Mouse (Mus musculus): ENCODE results near the gene Bgn. TPM values are rescaled to one million over a fixed set of nuclear protein-coding genes. Genes with fewer than 3 reads are reported as not detected.

The Bgn gene
- polyA plus RNA-seq, 1 experiment from 2014 or later, result 43.0 TPM

DNA sequence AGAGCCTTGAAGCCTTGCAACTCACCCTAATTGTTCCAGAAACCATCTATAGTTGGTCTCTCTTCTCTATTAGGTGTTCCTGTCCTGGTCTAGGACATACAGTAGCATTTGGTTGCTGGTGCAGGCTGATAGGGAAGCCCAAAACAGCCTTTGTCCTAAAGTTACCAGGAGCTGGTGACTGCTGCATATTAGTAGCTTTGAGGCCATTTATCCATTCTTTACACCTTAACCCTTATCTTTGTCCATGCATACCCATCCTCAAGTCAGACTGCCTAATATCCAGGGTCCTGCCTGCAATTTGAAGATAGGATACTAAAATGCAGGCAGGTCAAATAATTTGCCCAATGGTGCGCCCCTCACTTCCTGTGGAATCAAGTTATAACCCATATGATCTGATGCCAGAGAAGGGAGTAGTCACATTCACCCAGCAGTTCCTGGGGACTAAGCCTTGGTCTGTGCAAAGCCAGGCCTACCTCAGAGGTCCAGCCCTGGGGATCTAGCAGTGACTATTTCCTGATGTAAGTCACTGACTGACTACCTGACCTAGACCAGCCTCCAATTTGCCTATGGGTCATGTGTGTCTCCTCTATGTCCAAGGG, 7.6 kb upstream of the Bgn start:
- H3K4me2 ChIP-seq (replicated peaks; ENCODE audit: low read depth), result no peak overlapping the region
- H3K9ac ChIP-seq (ENCODE audit: low read depth, low read length), result no peak overlapping the region
- no peaks in the 10 kb centered on the region for H3K36me3 ChIP-seq (ENCODE audit: control insufficient read depth, insufficient read depth)
- ATAC-seq, result no peak
- no peaks in the 10 kb centered on the region for H3K27me3 ChIP-seq (replicated peaks; ENCODE audit: control insufficient read depth, insufficient read depth, low read length)
- 76% methylated on average over 1 of the region's 1 CpGs for WGBS
- TF ChIP-seq CTCF (IDR thresholded peaks at IDR 0.05; ENCODE audit: low read depth), result no peak
- H3K27ac ChIP-seq (ENCODE audit: low read depth, low read length), result no peak overlapping the region
- no peak overlapping the region for H3K4me3 ChIP-seq (ENCODE audit: low read depth, low read length)
- no peaks in the 10 kb centered on the region for H3K4me1 ChIP-seq (replicated peaks; ENCODE audit: control insufficient read depth, insufficient read depth, low read length)
- no peaks in the 10 kb centered on the region for H3K9me3 ChIP-seq (ENCODE audit: control insufficient read depth)

DNA sequence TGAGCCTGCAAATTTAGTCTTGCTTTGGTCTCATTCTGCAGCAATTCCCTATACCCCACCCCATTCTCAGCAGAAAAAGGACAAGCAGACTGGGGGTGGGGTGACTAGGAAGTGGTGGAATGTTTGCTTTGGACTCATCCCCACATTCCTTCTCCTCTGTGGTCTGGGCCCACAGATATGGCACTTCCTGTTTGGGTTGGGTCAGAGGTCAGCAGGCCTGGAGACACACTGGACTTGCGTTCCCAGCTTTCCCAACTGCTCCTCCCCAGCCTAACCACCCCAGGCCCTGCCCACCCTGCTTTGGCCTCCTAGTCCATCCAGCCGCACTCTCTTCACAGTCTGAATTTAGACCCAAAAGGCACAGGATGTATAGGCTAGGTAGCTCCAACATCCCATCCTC, 6.8 kb upstream of the Bgn start:
- Histone ChIP-seq H3K9ac (ENCODE audit: low read depth, low read length) (no peak overlapping the region), H3K36me3 (ENCODE audit: control insufficient read depth, insufficient read depth) (no peaks in the 10 kb centered on the region), H3K4me3 (ENCODE audit: low read depth, low read length) (no peak overlapping the region), H3K27ac (ENCODE audit: low read depth, low read length) (no peak overlapping the region), H3K4me2 (replicated peaks; ENCODE audit: low read depth) (no peak overlapping the region), H3K9me3 (ENCODE audit: control insufficient read depth) (no peaks in the 10 kb centered on the region), H3K4me1 (replicated peaks; ENCODE audit: control insufficient read depth, insufficient read depth, low read length) (no peaks in the 10 kb centered on the region), H3K27me3 (replicated peaks; ENCODE audit: control insufficient read depth, insufficient read depth, low read length) (no peaks in the 10 kb centered on the region)
- ATAC-seq, result 0 out of 2 replicates have a peak, but pooled peaks have one; percentile 38
- 54% methylated on average over 2 of the region's 2 CpGs for whole genome bisulfite sequencing
- TF ChIP-seq CTCF (IDR thresholded peaks at IDR 0.05; ENCODE audit: low read depth), result no peak

DNA sequence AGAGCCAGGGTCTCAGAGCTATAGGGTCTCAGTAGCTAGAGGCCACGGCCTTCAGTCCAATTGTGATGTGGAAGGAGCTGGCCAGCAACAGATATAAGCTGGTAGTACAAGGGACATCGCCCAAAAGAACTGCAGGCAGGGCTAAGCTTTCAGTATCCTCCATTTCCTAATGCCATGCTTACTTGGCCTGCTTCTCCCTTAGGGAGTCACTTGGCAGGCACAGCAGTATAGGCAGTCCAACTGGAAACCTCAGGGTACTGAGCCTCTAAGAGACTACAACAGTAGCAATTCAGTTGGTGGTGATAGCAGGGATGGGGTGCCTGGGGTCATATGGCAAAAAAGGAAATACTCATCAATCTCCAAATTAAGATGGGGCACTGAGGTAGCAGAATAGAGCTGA, 5.9 kb upstream of the Bgn start:
- no peak for TF ChIP-seq CTCF (IDR thresholded peaks at IDR 0.05; ENCODE audit: low read depth)
- Histone ChIP-seq H3K9me3 (ENCODE audit: control insufficient read depth) (no peaks in the 10 kb centered on the region), H3K9ac (ENCODE audit: low read depth, low read length) (no peak overlapping the region), H3K27me3 (replicated peaks; ENCODE audit: control insufficient read depth, insufficient read depth, low read length) (no peaks in the 10 kb centered on the region), H3K27ac (ENCODE audit: low read depth, low read length) (no peak overlapping the region), H3K4me3 (ENCODE audit: low read depth, low read length) (no peak overlapping the region), H3K4me1 (replicated peaks; ENCODE audit: control insufficient read depth, insufficient read depth, low read length) (no peaks in the 10 kb centered on the region), H3K36me3 (ENCODE audit: control insufficient read depth, insufficient read depth) (no peaks in the 10 kb centered on the region), H3K4me2 (replicated peaks; ENCODE audit: low read depth) (no peak overlapping the region)
- no peak for ATAC-seq
- WGBS, result 81% methylated on average over 2 of the region's 2 CpGs

DNA sequence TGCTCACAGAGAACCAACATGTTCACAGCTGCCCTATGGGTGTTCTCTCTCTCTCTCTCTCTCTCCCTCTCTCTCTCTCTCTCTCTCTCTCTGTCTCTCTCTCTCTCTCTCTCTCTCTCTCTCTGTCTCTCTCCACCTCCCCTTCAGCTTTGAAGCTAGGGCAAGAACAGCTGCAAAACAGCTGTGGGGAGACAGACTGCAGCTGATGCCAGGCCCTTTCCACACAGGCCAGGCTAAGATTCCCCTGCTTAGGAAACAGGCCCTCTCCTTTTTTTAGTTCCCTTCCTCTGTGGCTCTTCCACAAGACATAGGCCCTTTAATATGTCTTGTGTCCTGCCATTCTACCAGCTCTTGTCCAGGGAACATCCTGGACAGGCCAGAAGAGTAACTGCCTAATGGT, 3.7 kb upstream of the Bgn start:
- Histone ChIP-seq H3K27ac (ENCODE audit: low read depth, low read length) (no peak overlapping the region), H3K9ac (ENCODE audit: low read depth, low read length) (no peak overlapping the region), H3K4me1 (replicated peaks; ENCODE audit: control insufficient read depth, insufficient read depth, low read length) (no peaks in the 10 kb centered on the region), H3K4me3 (ENCODE audit: low read depth, low read length) (no peak overlapping the region), H3K4me2 (replicated peaks; ENCODE audit: low read depth) (no peak overlapping the region), H3K9me3 (ENCODE audit: control insufficient read depth) (no peaks in the 10 kb centered on the region), H3K27me3 (replicated peaks; ENCODE audit: control insufficient read depth, insufficient read depth, low read length) (no peaks in the 10 kb centered on the region), H3K36me3 (ENCODE audit: control insufficient read depth, insufficient read depth) (no peaks in the 10 kb centered on the region)
- TF ChIP-seq CTCF (IDR thresholded peaks at IDR 0.05; ENCODE audit: low read depth), result no peak
- ATAC-seq, result no peak

DNA sequence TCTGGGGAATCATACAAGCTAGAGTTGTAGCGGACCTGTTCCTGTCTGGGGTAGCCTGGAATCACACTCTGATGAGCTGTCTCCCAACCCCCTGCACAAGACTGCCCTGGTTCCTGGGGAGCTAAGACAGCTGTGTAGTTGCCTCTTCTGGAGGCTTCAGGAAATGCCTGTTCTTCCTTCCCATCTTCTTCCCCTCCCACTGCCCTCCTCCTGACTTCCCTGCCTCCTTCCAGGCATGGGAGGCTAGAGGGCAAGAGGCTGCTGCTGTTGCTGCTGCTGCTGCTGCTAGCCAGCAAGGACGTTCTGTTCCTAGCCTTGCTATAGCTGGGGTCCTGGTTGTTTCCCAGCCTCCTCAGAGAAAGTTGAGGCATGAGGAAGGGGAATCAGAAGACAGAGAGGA, 3.1 kb upstream of the Bgn start:
- H3K4me2 ChIP-seq (replicated peaks; ENCODE audit: low read depth), result no peak overlapping the region
- no peaks in the 10 kb centered on the region for H3K9me3 ChIP-seq (ENCODE audit: control insufficient read depth)
- no peak overlapping the region for H3K4me3 ChIP-seq (ENCODE audit: low read depth, low read length)
- H3K27me3 ChIP-seq (replicated peaks; ENCODE audit: control insufficient read depth, insufficient read depth, low read length), result no peaks in the 10 kb centered on the region
- H3K9ac ChIP-seq (ENCODE audit: low read depth, low read length), result no peak overlapping the region
- H3K36me3 ChIP-seq (ENCODE audit: control insufficient read depth, insufficient read depth), result no peaks in the 10 kb centered on the region
- H3K27ac ChIP-seq (ENCODE audit: low read depth, low read length), result no peak overlapping the region
- H3K4me1 ChIP-seq (replicated peaks; ENCODE audit: control insufficient read depth, insufficient read depth, low read length), result no peaks in the 10 kb centered on the region
- ATAC-seq, result no peak
- no peak for TF ChIP-seq CTCF (IDR thresholded peaks at IDR 0.05; ENCODE audit: low read depth)
- 56% methylated on average over 2 of the region's 2 CpGs for WGBS

DNA sequence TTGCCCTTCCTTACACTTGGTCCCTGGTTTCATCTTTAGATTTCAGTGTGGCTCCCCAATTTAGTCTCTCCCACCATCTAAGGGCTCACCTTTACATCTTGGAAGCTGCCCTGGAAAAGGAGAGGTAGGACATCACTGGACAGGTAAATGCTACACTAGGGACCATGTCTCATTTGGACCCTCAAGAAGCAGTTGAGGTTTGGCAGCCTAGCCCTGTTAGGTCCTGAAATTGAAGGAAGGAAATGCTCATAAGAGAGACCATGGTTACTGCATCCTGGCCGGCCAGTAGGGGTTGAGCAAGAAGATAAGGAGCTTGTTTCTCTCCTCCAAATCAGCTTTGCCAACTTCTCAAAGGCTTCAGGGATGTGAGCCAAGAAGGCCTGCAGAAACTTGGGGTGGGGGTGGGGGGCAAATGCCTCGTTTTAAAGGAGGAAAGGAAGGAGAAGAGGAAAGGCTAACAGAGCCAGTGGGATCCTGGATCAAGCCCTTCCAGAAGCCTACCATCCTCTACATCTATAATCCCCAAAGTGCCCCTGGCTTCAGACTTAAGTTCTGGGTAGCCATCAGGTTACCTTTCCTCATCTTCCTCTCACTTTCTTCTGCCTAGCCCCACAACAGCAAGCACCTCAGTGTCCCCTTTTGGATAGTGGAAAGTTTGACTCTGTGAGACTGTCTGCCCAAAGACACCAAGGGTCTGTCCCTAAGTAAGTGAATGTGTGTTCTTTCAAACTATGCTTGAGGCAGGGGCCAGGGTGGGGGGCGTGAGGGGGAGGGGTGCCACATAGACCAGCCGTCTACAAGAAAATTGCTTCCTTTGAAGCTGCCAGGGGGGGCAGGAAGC, 539 bp upstream of the Bgn start:
- Histone ChIP-seq H3K9me3 (ENCODE audit: control insufficient read depth) (no peaks in the 10 kb centered on the region), H3K4me2 (replicated peaks; ENCODE audit: low read depth) (peak overlapping the region; percentile 35; the same call in 1 of the 2 replicates), H3K27ac (ENCODE audit: low read depth, low read length) (no peak overlapping the region), H3K36me3 (ENCODE audit: control insufficient read depth, insufficient read depth) (no peaks in the 10 kb centered on the region), H3K4me3 (ENCODE audit: low read depth, low read length) (no peak overlapping the region; the same call in 1 of the 2 replicates), H3K4me1 (replicated peaks; ENCODE audit: control insufficient read depth, insufficient read depth, low read length) (no peaks in the 10 kb centered on the region), H3K9ac (ENCODE audit: low read depth, low read length) (no peak overlapping the region), H3K27me3 (replicated peaks; ENCODE audit: control insufficient read depth, insufficient read depth, low read length) (no peaks in the 10 kb centered on the region)
- ATAC-seq, result no peak
- WGBS, result 38% methylated on average over 4 of the region's 4 CpGs
- no peak for TF ChIP-seq CTCF (IDR thresholded peaks at IDR 0.05; ENCODE audit: low read depth)

All from intestine, postnatal 0 days (tissue).